Mouse (Mus musculus) urinary bladder, postnatal 10 days (tissue): Measurements from ENCODE around the gene Sema4f.

Experiments
- DNase-seq: peaks from one replicate; pipeline ENCODE4 v3.0.0; 2022; ENCODE audit warnings: low spot score

The Sema4f gene

DNA sequence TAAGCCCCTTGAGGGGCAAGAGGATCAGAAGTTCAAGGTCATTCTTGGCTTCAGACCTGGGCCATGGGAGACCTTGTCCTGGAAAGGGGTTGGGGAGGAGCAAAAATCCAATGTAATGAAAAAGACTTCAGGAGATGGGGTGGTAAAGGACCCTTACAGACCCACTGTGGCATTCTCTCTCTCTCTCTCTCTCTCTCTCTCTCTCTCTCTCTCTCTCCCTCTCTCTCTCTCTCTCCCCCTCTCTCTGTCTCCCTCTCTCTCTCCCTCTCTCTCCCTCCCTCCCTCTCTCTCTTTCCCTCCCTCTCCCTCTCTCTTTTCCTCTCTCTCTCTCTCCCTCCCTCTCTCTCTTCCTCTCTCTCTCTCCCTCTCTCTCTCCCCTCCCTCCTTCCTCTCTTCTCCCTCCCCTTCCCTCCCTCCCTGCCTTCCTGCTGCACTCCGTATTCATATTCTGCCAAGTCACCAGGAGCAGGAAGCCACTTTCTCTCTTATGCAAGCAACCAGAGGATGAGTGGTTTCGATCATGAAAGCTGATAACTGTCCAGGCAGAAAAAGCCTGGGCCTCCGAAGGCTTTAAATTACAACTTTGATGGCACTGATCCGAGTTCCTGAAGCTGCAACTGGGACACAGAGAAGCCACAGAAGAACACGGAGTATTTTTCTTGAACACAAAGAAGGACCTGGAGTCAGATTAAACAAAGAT, 67.8 kb downstream of the Sema4f start:
- DNase-seq: no peak

- no peak for DNase-seq
Observed at GRCm38 (mm10) chr6:82868476-82868875, 71.1 kb downstream of the Sema4f start.

GRCm38 (mm10) chr6:82863380-82863874, 76.1 kb downstream of the Sema4f start:
- no peak for DNase-seq

DNA sequence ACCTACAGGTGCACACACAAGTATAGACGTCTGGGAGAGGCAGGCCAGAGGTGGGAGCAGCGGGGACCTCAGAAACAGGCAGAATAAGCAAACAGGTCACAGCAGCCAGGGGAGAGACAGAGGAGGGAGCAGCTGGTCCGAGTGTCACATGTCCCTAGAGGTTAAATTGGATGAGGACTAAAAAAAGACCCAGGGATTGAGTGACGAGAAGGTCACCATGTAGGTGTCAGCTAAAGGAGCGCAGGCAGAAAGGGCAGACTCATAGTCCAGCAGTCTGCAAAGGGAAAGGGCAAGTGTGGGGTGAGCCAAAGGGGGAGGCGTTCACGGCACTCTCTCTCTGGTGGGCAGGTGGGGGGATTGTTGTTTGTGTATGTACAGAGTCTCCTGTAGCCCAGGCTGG, 77.1 kb downstream of the Sema4f start:
- DNase-seq: no peak

- DNase-seq: no peak
Observed at GRCm38 (mm10) chr6:82862042-82862441, 77.5 kb downstream of the Sema4f start.
